Mouse (Mus musculus): ENCODE measurements at regions not wholly inside any gene's neighbourhood (a gene's known extent, or its start where the extent isn't known, plus 50 kb on each side); places are given as distances from the start of the nearest gene placed in this dataset.
A peak's percentile ranks its signal among the peaks of the same experiment; 100 is the strongest.
"Not testable (repeated sequence)": the region's sequence is repeated elsewhere in the genome, so short reads cannot be mapped to it uniquely, and the experiment has no call there.

DNA sequence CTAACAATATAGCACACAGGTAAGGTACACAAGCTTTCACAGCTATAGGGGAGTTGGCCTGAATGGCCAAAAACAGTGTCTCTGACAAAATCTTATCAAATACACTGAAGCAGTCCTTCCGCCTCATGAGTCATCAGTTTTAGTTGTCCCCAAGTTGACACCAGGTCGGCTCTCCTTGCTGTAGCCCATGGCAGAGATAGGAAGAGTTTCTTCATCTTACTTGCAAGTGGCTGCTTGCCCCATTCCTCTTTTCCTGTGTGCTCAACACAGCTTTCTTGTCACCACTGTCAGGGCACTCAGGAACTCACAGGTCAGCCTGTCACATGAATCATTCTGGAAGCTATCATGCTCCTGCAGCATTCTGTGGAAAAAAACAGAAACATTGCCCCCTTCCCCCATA is 77.1 kb downstream of the Olfr721-ps1 start:
- DNase-seq (ENCODE audit: extremely low spot score in 1 of 2, low spot score in 2 of 2); intact Hi-C loops (cut with DNase I): not testable (repeated sequence)

- peak; percentile 27 to 35 for DNase-seq (ENCODE audit: extremely low spot score in 1 of 2, low spot score in 2 of 2)
- intact Hi-C loops (cut with DNase I), result loop anchor here (5.0 kb wide), 1 partner anchor 380 kb away; no protein-coding TSS in a partner anchor
Observed at GRCm38 (mm10) chr14:14481840-14482239, 80.7 kb downstream of the Olfr721-ps1 start.

- intact Hi-C loops (cut with DNase I), result no loop called here
- DNase-seq (ENCODE audit: extremely low spot score in 1 of 2, low spot score in 2 of 2), result no peak
Observed at GRCm38 (mm10) chr14:14486356-14486755, 85.3 kb downstream of the Olfr721-ps1 start.

GRCm38 (mm10) chr14:14490501-14490900 is 89.4 kb downstream of the Olfr721-ps1 start:
- intact Hi-C loops (cut with DNase I), result no loop called here

DNA sequence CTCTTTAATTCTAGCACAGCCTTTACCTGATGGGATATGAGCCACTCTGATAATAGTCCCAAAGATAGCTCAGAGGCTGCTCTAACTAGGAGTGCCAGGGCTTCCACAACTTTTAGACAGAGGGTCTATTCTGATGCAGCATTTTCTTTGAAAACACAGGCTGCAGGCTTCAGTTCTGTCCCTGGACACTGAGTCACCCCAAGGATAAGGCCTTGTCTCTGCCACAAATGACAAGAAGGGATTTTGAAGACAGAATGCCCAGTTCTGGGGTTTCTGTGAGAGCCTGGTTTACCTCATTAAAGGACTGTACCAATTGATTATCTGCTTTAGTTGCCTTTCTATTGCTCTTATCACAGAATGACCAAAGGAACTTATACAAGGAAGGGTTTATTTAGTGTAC is 90.9 kb downstream of the Olfr721-ps1 start:
- intact Hi-C loops (cut with DNase I), result no loop called here
- DNase-seq (ENCODE audit: extremely low spot score in 1 of 2, low spot score in 2 of 2), result no peak

More at GRCm38 (mm10) chr14:14490501-14490900, 89.4 kb downstream of the Olfr721-ps1 start:
- DNase-seq (ENCODE audit: extremely low spot score in 1 of 2, low spot score in 2 of 2), result no peak

GRCm38 (mm10) chr14:14511927-14512326 is 110.8 kb downstream of the Olfr721-ps1 start:
- no peak for DNase-seq (ENCODE audit: extremely low spot score in 1 of 2, low spot score in 2 of 2)
- intact Hi-C loops (cut with DNase I), result no loop called here

DNA sequence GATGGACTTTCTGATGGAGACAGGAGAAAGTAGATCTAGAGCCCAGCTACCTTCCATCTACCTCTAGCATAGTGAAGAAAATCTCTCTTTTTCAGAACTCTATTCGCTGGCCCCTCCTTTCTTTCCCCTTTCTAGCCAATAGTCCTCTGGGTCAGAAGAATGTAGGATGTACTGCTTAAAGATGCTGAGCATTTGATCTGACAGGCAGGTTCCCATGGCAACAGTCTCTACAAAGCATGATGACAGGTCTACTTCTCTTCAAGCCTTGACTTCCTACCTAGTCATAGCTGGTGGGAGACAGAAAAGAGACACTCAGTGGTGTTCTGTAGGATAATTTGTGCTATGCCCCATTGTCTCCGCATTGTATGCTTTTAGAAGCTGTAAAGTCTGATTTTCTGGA is 112.0 kb downstream of the Olfr721-ps1 start:
- intact Hi-C loops (cut with DNase I), result no loop called here
- DNase-seq (ENCODE audit: extremely low spot score in 1 of 2, low spot score in 2 of 2), result no peak

DNA sequence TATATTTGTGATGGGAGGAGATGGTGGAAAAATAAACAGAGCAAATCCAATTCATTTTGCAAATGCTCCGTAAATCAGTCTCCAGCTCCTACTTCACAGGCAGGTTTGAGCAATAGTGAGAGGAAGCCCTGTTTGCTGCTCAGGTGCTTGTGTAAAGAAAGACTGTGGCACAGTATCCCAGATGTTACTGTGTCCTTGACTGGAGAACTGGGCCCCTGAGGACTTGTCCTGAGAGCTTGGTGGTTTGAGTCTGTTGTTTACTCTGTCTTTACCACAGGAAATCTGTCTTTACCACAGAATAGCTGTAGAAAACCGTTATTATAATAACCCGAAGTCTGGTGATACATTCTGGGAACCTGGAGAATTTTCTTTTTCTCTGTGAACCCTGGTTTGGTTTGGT is 112.4 kb downstream of the Olfr721-ps1 start:
- intact Hi-C loops (cut with DNase I), result no loop called here
- no peak for DNase-seq (ENCODE audit: extremely low spot score in 1 of 2, low spot score in 2 of 2)

GRCm38 (mm10) chr14:14514440-14515172 is 113.5 kb downstream of the Olfr721-ps1 start:
- no peak for DNase-seq (ENCODE audit: extremely low spot score in 1 of 2, low spot score in 2 of 2)
- intact Hi-C loops (cut with DNase I), result no loop called here

- intact Hi-C loops (cut with DNase I), result no loop called here
- no peak for DNase-seq (ENCODE audit: extremely low spot score in 1 of 2, low spot score in 2 of 2)
Observed at GRCm38 (mm10) chr14:14515363-14515762, 114.3 kb downstream of the Olfr721-ps1 start.

- intact Hi-C loops (cut with DNase I), result no loop called here
- no peak for DNase-seq (ENCODE audit: extremely low spot score in 1 of 2, low spot score in 2 of 2)
Observed at GRCm38 (mm10) chr14:14515918-14516317, 114.8 kb downstream of the Olfr721-ps1 start.

- no peak for DNase-seq (ENCODE audit: extremely low spot score in 1 of 2, low spot score in 2 of 2)
- intact Hi-C loops (cut with DNase I), result no loop called here
Observed at GRCm38 (mm10) chr14:14518027-14518426, 116.9 kb downstream of the Olfr721-ps1 start.

GRCm38 (mm10) chr14:14518841-14519240 is 117.7 kb downstream of the Olfr721-ps1 start:
- intact Hi-C loops (cut with DNase I), result no loop called here
- no peak for DNase-seq (ENCODE audit: extremely low spot score in 1 of 2, low spot score in 2 of 2)

DNA sequence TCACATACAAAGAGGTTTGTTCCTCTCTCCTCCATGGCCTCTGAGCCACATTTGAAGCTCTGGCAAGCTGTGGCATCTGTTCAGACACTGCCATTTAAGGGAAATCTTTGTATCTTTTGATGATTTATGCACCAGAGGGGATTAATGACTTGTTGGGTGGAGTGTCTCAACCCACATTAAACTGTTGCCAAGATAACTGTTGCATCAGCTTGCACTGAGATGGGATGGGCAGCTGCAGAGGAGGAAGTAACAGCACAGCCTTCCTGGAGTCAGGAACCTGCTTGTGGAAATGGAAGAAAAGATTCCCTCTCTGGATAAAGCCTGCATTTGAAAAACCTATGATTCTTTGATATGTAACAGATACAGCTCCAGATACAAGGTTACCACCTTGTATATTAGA is 119.1 kb downstream of the Olfr721-ps1 start:
- no peak for DNase-seq (ENCODE audit: extremely low spot score in 1 of 2, low spot score in 2 of 2)
- intact Hi-C loops (cut with DNase I), result no loop called here

- intact Hi-C loops (cut with DNase I); DNase-seq (ENCODE audit: extremely low spot score in 1 of 2, low spot score in 2 of 2): not testable (repeated sequence)
Observed at GRCm38 (mm10) chr14:14521331-14521730, 120.2 kb downstream of the Olfr721-ps1 start.

- intact Hi-C loops (cut with DNase I), result no loop called here
- DNase-seq (ENCODE audit: extremely low spot score in 1 of 2, low spot score in 2 of 2), result no peak
Observed at GRCm38 (mm10) chr14:14525225-14525624, 124.1 kb downstream of the Olfr721-ps1 start.

GRCm38 (mm10) chr14:14528437-14528836 is 127.3 kb downstream of the Olfr721-ps1 start:
- intact Hi-C loops (cut with DNase I), result no loop called here
- no peak for DNase-seq (ENCODE audit: extremely low spot score in 1 of 2, low spot score in 2 of 2)

DNA sequence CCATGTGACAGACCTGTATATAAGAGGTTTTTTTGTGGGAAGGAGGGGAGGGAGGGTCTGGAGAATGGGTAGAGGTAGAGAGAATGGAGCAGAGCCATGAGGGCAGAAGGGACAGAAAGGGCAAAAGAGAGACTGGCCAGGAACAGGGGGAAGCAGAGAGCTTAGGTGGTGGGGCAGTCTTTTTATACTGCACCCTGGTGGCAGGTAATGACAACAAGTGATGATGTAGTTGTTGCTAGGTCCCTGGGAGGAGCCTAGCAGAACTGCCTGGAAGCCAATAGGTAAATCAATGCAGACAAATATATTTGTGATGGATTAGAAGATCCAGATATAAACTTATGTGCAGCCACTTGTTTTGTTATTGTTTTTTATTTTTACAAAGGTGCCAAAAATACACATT is 140.1 kb downstream of the Olfr721-ps1 start:
- intact Hi-C loops (cut with DNase I), result no loop called here

DNA sequence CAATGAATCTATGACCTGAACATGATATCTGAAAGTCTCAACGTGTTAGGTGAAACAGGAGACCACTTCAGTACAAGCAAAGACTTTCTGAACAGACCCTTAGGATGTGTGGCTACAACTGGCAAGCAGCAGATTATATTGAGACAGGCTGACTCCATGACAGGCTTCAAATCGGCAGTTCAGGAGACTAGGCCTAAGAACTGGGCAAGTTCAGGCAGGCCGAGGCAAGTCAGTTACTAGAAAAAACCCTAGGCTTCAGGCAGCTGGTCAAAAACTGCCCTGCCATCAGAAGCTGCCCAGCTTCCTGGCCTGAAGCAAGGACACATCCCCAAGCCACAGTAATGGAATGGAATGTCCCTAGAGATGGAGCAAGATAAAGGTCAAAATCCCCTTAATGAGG is 140.6 kb downstream of the Olfr721-ps1 start:
- intact Hi-C loops (cut with DNase I), result no loop called here
- DNase-seq (ENCODE audit: extremely low spot score in 1 of 2, low spot score in 2 of 2), result no peak

More for the DNA sequence above, 140.1 kb downstream of the Olfr721-ps1 start:
- DNase-seq (ENCODE audit: extremely low spot score in 1 of 2, low spot score in 2 of 2), result no peak

DNA sequence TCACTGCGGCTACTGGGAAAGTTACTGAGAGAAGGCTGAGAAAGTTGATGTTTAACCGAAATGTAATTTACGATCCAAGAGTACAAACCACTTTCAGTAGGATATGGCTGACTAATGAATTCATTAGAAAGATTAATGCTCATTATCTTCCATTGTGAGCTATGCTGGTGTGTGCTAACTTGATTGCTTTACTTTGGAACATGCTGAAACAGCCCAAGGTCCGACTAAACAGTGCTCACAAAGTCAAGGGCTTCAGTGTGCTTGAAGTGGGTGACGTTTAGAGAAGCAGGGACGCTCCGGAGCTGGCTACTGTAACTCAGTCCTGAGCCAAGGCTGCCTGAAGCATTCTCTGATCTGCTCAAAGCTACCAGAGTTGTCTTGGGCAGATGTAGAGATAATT is 143.1 kb downstream of the Olfr721-ps1 start:
- DNase-seq (ENCODE audit: extremely low spot score in 1 of 2, low spot score in 2 of 2), result no peak
- intact Hi-C loops (cut with DNase I), result no loop called here

GRCm38 (mm10) chr14:14552201-14552600 is 149.9 kb upstream of the Slc4a7 start:
- DNase-seq (ENCODE audit: extremely low spot score in 1 of 2, low spot score in 2 of 2), result no peak
- intact Hi-C loops (cut with DNase I), result no loop called here

Measured in left cerebral cortex, postnatal 10 days (tissue).